Mouse (Mus musculus): ENCODE measurements around the gene Sema7a.

Sema7a gene

DNA sequence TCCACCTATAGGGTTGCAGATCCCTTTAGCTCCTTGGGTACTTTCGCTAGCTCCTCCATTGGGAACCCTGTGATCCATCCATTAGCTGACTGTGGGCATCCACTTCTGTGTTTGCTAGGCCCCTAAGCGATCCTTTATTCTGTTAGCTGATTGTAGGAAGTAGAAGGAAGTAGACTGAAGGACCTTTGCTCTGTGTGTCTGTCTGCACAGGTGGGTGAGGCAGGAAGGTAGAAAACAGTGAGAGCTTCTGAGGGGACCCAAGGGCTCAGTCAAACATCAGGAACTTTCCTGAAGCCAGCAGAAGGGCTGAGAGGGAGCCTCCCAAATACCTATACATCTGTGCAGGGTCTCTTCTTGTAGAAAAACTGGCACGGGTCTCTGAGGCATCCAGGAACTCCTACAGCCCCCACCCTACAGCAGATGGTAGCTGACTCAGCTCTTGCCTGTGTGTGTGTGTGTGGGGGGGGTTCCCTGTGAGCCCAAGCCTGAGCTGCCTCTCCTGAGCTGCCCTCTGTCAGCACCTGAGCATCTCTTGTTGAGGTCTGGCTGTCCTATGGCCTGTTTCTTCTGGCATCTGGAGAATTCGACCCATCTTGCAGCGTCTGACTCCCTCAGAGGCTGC lies 35.4 kb downstream of the Sema7a start:
- in situ Hi-C loops (cut with MboI, MseI) = no loop called here

DNA sequence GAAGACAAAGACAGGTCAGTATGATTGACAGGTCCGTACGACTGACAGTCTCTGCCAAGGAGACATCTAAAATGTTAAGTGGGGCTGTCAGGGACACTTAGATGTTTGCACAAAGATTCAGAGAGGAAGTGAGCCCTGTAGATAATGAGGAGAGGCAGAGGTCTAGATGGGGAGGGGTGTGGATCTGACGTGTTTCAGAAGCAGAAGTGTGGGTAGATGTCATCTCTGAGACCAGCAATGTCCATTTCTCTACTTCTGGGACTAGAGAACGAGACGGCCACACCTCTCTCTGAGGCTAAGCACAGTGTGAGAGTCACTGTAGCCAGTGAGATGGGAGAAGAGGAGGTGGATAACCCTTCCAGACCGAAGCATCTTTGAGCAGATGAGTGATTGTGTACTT lies 38.1 kb downstream of the Sema7a start:
- in situ Hi-C loops (cut with MboI, MseI) = no loop called here

DNA sequence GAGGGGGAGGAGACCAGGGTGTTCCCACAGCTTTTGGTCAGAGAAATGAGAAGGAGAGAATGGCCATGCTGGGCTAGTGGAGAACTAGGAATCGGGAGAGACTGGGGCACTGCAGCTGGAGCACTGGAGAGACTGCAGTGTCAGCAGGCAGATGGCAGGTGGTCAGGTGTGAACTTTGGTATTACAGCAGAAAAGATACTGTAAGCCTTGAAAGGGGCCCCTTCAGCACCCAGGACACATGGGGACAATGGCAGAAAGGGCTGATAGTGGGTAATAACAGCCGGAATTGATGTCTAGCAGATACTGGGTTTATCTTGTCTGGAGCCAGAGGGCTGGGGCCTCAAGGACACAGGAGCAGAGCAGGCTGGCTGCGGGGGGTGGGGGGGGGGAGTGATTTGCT lies 38.9 kb downstream of the Sema7a start:
- in situ Hi-C loops (cut with MboI, MseI) = no loop called here

DNA sequence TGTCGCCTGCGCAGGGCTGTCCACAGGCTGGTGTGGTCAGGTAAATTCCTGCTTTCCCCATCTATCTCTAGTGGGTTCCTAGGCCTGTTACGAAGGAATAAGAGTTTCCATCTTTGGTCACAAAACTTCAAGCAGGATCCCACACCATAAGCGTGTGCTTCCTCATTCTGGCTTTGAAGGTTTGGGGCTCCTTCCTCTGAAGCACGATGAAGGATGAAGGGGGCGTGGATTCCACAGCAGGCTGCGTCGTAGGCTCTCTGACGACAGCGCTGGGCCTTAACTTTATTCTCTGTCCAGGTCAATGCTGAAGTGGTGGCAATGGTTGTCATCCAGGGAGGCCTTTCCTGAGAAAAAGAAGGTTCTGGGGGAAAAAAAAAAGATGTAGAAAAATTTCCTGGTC lies 40.7 kb downstream of the Sema7a start:
- in situ Hi-C loops (cut with MboI, MseI) = no loop called here

DNA sequence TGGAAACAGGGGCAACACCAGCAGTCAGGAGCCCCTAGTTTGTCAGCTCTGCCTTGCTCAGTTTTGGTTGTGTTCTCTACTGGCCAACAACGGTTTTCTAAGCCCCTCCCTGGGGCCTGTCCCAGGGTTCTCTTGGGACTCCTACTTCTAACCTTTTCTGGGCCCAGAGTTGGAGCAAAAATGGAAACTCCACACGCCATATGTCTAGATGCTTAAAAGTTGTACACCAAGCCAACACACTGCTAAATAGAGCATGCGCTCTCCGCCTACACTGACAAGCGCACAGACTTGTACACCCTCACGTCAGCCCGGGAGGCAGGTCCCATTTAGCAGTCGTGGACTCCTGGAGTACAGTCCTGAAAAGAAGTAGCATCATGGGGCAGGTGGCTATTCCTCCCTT lies 45.4 kb downstream of the Sema7a start:
- in situ Hi-C loops (cut with MboI, MseI) = no loop called here

DNA sequence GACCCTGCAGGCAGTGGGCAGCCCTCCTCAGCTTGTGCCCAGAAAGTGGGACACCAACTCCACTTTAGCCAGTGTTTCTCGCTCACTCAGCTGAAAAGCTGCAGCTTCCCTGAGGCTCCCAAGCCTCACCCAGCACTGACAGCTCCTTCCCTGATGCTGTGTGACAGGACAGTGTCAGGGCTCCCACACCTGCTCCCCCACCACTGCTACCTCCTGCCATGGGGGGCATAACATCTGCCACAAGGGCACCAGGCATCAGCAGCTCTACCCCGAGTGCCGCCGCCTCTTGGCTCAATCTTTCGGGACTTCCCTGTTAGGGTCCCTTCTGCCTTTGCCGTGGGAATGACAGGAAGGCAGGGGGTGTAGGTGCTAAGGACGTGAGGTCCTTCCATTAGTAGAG lies 46.4 kb downstream of the Sema7a start:
- in situ Hi-C loops (cut with MboI, MseI) = no loop called here

DNA sequence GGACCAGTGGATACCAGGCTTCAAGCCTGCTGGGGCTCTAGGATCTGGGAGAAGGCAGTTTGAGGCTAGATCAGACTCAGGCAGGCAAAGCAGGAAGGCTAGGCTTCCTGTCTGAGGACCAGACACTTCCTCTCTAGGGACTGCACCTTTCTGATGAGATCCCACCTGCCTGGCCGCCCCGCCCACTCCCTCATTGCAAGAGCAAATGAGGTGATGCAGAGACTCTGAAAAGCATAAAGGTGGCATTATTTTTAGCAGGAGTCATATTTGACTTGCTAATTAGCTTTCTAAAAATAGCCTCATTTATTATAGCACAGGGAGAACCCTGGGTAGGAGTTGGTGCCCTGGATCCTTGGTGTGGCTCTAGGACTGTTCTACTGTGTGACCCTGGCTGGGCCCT lies 48.2 kb downstream of the Sema7a start:
- in situ Hi-C loops (cut with MboI, MseI) = no loop called here

DNA sequence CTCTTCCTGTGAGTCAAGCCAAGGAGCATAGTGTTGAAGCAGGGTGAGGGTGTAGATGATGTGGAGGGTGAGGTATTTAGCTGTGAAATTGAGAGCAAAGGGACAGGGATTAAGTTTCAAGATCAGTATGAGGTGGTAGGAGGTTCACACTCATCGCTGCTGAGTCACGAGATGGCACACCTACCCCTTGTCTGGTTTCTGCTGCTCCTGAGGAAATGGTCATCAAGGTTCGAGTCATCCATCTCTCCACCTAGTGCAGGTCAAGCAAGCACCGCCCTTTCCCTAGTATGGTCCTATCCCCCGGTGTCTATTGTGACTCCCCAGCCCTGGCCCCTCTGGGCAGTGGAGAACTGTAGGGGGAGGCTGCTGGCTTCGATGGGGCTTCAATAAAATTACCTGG lies 49.4 kb downstream of the Sema7a start:
- in situ Hi-C loops (cut with MboI, MseI) = no loop called here

DNA sequence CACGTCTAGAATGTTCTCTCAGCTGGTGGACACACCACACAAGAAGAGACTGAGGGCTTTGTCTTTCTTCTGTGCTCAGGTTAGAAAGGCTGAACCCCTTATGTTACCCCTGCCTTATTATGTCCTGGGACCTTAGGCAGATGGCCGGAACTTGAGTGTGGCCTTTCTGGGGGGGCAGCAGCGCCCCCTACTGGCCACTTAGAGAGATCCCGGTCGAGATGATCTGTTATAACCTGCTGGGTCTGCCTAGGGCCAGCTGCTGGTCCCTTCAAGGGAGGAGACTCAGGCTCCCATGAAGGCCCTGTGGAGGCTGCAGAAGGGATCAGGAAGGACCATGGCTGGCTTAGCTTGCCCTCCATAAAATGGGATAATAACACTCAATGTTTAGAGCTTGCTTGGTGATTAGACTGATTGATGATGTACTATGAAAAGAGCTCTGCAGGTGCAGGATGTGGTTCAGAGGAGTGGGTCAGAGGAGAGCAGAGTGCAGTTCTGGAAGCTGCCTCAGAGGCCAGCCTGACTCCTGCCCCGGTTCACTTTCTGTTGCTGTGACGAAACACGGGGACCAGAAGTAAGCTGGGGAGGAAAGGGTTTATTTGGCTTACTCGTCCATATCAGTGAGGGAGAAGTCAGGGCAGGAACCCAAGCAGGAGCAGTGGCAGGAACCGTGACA lies 50.7 kb downstream of the Sema7a start:
- in situ Hi-C loops (cut with MboI, MseI) = loop anchor here (5.0 kb wide), 2 partner anchors 53 to 128 kb away; no protein-coding TSS in a partner anchor

DNA sequence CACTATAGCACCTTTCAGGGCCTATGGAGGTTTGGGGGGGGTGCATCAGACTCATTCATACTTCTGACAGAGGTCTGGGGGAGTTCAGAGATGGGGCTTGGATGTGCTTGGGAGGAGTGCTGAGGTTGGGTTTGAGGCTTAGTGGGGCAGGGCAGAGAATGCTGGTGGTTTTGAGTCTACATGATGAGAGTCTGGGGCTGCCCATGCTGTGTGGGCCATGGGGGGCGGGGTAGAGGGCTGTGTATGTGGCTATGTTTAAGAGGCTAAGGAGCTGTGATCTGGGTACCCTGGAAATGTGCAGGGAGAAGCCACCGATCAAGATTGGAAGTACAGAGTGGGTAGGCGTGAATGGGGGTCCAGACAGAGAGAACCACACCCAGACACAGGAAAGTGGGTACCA lies 52.1 kb downstream of the Sema7a start:
- in situ Hi-C loops (cut with MboI, MseI) = loop anchor here (5.0 kb wide), 2 partner anchors 55 to 130 kb away; no protein-coding TSS in a partner anchor

DNA sequence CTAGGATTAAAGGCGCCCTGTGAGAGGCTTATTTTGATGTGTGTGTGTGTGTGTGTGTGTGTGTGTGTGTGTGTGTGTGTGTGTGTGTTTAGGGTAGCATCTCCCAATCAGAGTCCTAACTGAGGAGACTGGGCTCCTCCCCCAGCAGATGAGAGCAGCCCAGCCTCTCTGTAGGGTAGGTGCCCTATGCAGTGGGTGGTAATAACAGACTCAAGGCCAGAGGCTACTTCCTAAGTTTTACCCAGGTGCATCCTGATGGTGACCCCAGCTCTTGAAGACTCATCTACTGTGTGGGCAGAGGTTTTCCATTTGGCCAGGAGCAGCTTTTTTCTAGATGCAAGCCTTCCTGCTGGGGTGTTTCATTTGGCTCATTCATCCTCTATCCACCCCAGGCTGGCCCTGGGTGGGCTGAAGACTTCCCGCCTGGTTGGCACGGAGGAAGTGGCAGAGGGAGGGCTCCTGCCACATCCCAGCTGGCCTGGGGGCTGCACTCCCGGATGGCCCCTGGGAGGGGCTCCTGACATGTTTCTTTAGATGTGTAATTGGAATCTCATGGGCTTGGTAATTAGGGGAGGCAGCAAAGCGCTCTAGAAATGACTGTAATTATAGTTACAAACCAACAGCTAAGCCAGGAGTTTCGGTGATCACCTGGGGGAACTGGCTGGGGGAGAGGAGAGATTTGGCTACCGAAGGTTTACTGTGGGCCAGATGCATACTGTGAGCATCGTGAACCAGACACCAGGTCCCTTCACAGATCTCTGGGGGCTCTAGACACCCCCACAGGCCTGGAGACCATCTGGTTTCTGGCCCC lies 53.1 kb downstream of the Sema7a start:
- in situ Hi-C loops (cut with MboI, MseI) = loop anchor here (5.0 kb wide), 2 partner anchors 56 to 131 kb away; no protein-coding TSS in a partner anchor

DNA sequence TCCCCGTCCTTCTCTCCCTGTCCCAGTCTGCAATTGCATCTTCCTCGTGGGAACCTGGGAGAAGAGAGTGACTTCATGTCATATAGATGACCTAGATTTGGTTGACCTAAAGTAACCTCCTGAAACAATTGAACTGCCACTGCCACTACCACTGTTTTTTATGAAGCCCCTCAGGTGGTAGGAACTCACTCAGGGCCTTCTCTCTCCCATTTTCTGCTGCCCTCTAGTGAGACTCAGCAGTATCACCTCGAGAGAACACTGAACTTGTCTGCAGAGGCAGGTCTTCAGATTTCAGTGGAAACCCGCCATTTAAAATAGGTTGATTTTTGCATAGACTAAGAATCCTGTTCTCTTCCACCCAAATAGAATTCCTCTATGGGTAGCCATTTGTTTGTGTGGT lies 55.4 kb downstream of the Sema7a start:
- in situ Hi-C loops (cut with MboI, MseI) = no loop called here

DNA sequence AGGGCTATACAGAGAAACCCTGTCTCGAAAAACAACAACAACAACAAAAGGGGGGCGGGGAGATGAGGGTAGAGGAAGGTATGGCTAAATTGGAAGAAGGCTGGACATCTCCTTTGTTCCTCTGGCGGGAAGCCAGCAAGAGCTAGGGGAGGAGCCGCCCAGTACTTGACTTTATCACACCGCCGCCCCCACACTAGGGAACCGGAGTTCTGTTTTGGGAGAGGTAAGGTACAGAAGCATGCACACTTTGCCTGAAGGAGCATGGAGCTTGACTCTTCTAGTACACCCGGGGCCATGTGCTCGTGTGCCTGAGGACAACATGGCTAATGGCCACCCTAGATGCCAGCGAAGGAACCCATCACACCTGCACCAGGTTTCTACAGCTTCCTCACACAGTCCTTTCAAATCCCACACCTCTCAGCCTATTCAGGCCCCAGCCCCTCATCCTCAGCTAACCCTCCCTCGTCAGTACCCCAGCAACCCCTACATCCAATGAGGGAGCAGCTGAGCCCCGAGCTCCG lies 57.7 kb downstream of the Sema7a start:
- in situ Hi-C loops (cut with MboI, MseI) = no loop called here

DNA sequence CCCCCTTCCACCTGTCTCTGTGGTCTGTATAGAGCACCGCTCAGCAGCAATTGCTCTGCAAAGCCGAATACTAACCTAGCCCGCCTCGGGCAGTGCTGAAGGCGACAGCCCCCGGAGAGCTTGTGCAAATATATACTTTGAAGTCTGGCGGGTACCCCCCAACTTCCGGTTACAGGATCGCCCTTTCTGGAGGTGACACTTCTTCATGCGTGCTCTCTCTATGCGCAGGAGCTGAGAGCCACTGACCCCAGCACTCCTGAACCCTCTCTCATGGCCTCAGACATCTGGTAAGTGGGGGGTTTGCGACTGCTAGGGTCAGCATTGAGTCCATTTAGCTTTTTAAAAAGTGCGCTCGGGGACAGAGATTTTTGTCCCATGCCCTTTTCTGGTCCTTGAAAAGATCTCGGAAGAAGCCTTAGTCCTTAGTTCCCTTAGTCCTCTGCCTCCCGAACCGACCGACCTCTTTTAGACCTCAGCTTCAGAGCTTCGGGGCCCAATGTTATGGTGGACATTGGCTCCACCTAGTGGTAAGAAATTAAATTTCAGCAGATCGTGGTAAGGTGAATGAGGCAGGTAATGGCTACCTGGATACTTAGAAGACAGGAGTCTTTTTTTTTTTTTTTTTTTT lies 58.2 kb downstream of the Sema7a start:
- in situ Hi-C loops (cut with MboI, MseI) = no loop called here

DNA sequence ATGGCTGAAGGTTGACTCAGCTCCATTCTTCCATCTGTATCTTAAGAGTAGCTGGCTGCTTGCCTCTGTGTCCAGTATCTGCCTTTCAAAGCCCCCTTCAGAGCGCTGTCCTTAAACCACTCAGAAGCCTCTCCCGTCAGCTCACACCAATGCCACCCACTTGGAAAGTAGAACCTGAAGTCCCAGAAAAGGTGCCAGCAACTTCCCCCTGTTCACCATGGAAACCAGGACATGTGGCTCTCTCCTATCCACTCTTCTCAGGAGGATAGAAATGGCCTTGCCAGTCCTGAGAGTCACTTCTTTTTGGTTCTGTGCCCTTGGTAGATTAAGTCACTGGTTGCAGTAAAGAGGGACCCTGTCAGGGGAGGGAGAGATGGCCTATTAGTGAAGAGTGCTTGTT lies 58.8 kb downstream of the Sema7a start:
- in situ Hi-C loops (cut with MboI, MseI) = no loop called here

DNA sequence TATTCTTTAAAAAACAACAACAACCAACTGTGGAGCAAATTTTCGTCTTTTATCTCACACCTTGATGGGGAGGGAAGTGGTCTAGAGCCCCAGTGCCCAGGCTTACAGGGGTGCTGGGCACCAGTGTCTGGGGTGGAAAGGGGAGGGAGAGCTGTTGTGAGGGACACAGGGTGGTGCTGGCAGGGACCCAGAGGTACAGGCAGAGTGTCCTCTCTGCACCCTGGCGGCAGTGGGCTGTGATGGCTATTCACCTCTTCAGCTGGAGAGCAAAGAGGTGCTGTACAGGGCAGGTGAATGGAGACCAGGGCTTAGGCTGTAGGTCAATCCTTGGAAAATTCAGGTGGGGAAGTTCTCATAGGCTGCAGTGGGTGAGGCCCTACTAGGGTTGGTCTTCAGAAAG lies 59.8 kb downstream of the Sema7a start:
- in situ Hi-C loops (cut with MboI, MseI) = no loop called here

DNA sequence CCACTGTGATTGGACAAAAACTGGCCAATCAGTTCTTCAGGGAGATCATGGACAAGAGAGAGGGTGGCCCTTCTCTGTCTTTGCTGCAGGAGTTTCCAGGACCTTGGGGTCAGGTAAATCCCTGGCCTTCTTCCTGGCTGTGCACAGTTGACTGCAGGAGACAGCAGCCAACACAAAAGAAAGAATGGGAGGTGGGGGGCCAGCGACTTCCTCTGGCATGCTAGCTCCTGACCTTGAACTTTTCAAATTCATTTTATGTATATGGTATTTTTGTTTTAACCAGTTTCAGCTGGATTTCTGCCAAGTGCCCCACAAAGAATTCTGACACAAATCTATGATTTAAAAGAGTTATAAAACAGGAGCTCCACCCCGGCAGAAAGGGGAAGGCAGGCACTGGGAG lies 63.4 kb downstream of the Sema7a start:
- in situ Hi-C loops (cut with MboI, MseI) = no loop called here

DNA sequence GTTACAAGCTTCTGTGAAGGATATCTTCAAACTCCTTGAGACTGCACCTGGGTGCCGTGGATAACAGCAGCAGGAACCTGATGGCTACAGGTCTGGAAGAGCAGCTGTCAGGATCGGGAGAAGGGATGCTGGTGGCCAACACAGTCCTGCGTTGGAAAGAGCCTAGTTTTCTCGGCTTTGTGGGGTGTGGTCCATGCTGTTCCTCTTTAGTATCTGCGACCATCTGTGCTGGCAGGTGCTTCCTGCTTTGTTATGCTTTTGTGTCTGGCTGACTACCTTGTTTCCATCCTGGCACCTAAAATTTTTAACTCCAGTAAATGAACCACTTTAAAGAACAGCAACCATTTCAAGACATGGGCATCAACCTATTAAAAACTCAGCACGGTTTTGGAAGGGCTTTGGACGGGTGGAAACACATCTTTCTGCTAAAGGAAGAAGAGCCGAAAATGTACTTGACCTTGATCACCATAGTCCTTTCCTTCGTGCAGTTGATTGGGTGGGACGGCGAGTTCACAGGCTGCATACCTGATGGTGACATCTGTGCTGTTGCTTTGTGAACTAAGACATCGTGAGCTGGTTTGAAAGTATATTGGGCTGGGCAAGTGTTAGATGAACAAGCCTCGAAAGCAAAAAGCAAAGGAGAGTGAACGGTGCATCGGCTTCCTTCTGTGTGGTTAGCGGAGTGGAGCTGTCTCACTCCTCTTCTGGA lies 66.0 kb downstream of the Sema7a start, which contains the start of gene Cyp11a1:
Gene Cyp11a1, plus strand, starts transcription at position 659 of the 709 bp plus-strand sequence.
- in situ Hi-C loops (cut with MboI, MseI) = no loop called here

DNA sequence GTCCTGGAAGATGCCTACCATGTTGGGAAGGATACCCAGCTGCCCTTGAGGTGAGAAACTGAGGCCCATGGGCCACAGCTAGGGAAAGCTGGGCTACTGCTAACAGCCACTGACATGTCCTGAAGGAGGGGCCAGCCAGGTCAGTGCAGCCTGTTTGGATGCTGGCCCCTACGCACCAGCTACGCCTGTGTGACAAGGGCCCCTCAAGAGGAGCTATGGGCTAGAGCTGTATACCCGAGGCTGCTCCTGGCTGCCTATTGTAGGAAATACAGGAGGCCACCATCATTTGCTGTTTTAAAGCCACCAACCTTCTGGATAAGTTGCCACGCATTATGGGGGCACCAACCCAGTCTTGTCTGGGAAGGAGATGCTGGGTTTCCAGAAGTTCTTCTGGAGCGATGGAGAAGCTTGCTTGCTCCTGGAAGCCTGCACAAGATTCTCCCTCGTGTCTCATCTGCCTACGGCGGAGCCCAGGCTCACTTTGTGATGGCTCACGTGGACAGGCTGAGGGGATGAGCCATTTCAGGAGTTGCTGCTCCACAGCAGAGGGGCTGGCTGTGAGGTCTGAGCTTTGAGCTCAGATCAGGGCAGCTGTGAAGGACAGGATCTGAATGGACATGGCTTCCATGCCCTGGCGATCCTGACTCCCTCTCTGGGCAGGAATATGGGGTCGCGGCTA lies 68.6 kb downstream of the Sema7a start:
- in situ Hi-C loops (cut with MboI, MseI) = no loop called here

DNA sequence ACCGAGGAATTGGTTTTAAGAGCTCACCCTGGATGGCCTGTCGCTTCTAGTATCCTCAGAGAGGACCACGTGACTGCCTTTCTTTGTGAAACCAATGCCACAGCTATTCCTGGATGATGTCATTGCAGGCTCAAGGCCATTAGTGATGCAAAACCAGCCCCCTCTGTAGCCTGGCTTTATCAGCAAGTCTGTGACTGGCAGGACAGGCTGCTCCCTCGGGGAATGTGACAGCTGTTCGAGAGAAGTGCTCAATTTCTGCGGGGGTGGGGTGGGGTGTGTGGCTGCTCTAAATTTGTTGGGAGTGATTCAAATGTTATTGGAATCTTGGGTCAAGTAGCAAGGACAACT lies 69.1 kb downstream of the Sema7a start:
- in situ Hi-C loops (cut with MboI, MseI) = no loop called here

DNA sequence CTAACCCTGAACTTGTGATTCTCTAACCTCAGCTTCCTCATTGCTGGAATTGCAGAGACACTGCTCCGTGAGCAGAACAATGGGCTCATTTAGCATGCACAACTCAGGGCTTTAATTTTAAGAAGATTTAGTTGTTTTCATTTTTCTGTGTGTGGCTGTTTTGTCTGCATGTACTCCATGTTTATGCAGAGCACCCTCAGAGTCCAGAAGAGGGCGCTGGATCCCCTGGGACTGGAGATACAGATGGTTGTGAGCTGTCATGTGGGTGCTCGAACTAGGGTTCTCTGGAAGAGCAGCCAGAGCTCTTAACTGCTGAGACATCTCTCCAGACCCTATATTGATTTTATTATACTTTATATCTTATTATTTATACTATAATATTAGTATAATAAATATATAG lies 69.7 kb downstream of the Sema7a start:
- in situ Hi-C loops (cut with MboI, MseI) = no loop called here
